Mouse (Mus musculus) heart, adult 2 months (tissue): ENCODE data around the gene Cish.

Experiments
- CTCF ChIP-seq: fragments of 200-600 bp; IDR thresholded peaks from 2 replicates; pipeline ENCODE4 v1.8.1; 2022; ENCODE audit warnings: antibody characterized with exemption, mild to moderate bottlenecking, moderate library complexity
- POLR2A ChIP-seq: fragments of 200-500 bp; IDR thresholded peaks from 2 replicates; pipeline ENCODE4 v1.6.1; 2011; ENCODE audit warnings: mild to moderate bottlenecking, low read depth, low read length, control low read depth; ENCODE audit not compliant: insufficient read depth

GRCm38 (mm10) chr9:107296041-107296440 lies 215 bp downstream of the Cish start:
- no peak for TF ChIP-seq CTCF
- TF ChIP-seq POLR2A, result no peak
